Comparison of ENCODE assay signal across 17 mouse cellular contexts in genomic region chr17:79654187-79654586, GRCm38 (mm10).
"Had no signal": no experiment of that assay in that cellular context is flagged by ENCODE, and none has a peak within 500 bp of the region (broad histone marks: within the 10 kb centered on the region; RNA-seq: fewer than 3 reads in every experiment).

No protein-coding gene starts in this region.

- DNase-seq: lung, adult 18-20 months; lung, embryonic 14.5 days; lung, postnatal 10 days; lung, postnatal 4 days; retina, postnatal 1 day; right cerebral cortex, adult 18-20 months; right cerebral cortex, postnatal 25 days; right cerebral cortex, postnatal 4 days; spleen, adult 18-20 months; thymus, adult 2 months; thymus, postnatal 25 days; thymus, postnatal 4 days had no signal

- H3K27ac ChIP-seq: midbrain, embryonic 13.5 days; midbrain, embryonic 15.5 days; neural tube, embryonic 12.5 days; stomach, embryonic 15.5 days; stomach, postnatal 0 days had no signal

- H3K4me3 ChIP-seq: midbrain, embryonic 13.5 days; midbrain, embryonic 15.5 days; neural tube, embryonic 12.5 days; stomach, embryonic 15.5 days had no signal

- H3K9me3 ChIP-seq: midbrain, embryonic 13.5 days; midbrain, embryonic 15.5 days; neural tube, embryonic 12.5 days; stomach, embryonic 15.5 days had no signal

- H3K27me3 ChIP-seq: midbrain, embryonic 13.5 days; midbrain, embryonic 15.5 days; neural tube, embryonic 12.5 days; stomach, embryonic 15.5 days had no signal

- H3K4me1 ChIP-seq: midbrain, embryonic 13.5 days; midbrain, embryonic 15.5 days; neural tube, embryonic 12.5 days; stomach, embryonic 15.5 days had no signal

- H3K36me3 ChIP-seq: midbrain, embryonic 13.5 days; midbrain, embryonic 15.5 days; neural tube, embryonic 12.5 days; stomach, embryonic 15.5 days had no signal
